Mouse (Mus musculus): ENCODE results near the gene Tubb4b. TPM values are rescaled to one million over a fixed set of nuclear protein-coding genes. Genes with fewer than 3 reads are reported as not detected.

Gene Tubb4b
- polyA plus RNA-seq, 1 experiment from 2014 or later = 512 TPM

- 0 out of 2 replicates have a peak, but pooled peaks cover 4% of the 10 kb centered on the region for H3K4me1 ChIP-seq (ENCODE audit: control insufficient read depth, insufficient read depth, low read length)
- H3K4me2 ChIP-seq (replicated peaks; ENCODE audit: low read depth, low read length) = no peak overlapping the region
- H3K9me3 ChIP-seq (ENCODE audit: control insufficient read depth, low read depth, low read length) = no peaks in the 10 kb centered on the region
- no peaks in the 10 kb centered on the region for H3K36me3 ChIP-seq (ENCODE audit: control insufficient read depth, insufficient read depth, low read length)
- ATAC-seq (ENCODE audit: insufficient number of reproducible peaks, insufficient read depth, low FRiP score, low read depth) = no peak
- H3K27ac ChIP-seq (ENCODE audit: low read length) = no peak overlapping the region
- no peak overlapping the region for H3K4me3 ChIP-seq (ENCODE audit: low read depth, low read length)
- H3K27me3 ChIP-seq (ENCODE audit: control insufficient read depth, insufficient read depth, low read length) = no peaks in the 10 kb centered on the region
- 78% methylated on average over 4 of the region's 4 CpGs for WGBS
- H3K9ac ChIP-seq (replicated peaks; ENCODE audit: low read depth, low read length) = no peak overlapping the region
Observed at GRCm38 (mm10) chr2:25233421-25233820, 8.9 kb upstream of the Tubb4b start.

DNA sequence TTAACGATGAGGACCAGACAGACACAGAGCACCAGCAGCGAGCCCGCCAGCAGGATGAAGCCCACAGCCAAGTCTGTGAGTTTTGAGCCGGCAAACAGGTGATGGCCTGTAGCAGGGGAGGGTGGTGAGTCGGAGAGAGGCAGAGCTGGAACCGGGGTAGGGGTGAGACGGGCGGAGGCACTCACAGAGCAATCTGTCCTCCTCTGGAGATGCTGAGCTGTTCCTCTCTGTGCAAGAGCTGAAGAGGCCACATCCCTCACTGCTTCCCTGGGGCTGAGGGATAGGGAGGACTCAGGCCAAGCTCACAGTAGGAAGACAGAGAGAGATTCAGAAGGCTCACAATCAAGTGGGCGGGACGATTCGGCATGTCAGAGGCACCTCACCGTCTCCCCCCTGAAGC, 6.5 kb upstream of the Tubb4b start:
- no peak overlapping the region for H3K4me2 ChIP-seq (replicated peaks; ENCODE audit: low read depth, low read length)
- no peak overlapping the region for H3K9ac ChIP-seq (replicated peaks; ENCODE audit: low read depth, low read length)
- H3K4me1 ChIP-seq (ENCODE audit: control insufficient read depth, insufficient read depth, low read length) = no peaks in the 10 kb centered on the region
- H3K27ac ChIP-seq (ENCODE audit: low read length) = no peak overlapping the region
- no peaks in the 10 kb centered on the region for H3K9me3 ChIP-seq (ENCODE audit: control insufficient read depth, low read depth, low read length)
- WGBS = 57% methylated on average over 12 of the region's 12 CpGs
- no peaks in the 10 kb centered on the region for H3K36me3 ChIP-seq (ENCODE audit: control insufficient read depth, insufficient read depth, low read length)
- no peaks in the 10 kb centered on the region for H3K27me3 ChIP-seq (ENCODE audit: control insufficient read depth, insufficient read depth, low read length)
- H3K4me3 ChIP-seq (ENCODE audit: low read depth, low read length) = no peak overlapping the region
- no peak for ATAC-seq (ENCODE audit: insufficient number of reproducible peaks, insufficient read depth, low FRiP score, low read depth)

GRCm38 (mm10) chr2:25230581-25230980, 6.1 kb upstream of the Tubb4b start:
- WGBS = 95% methylated on average over 7 of the region's 7 CpGs
- peaks cover 4% of the 10 kb centered on the region; the same call in 1 of the 2 replicates for H3K4me1 ChIP-seq (ENCODE audit: control insufficient read depth, insufficient read depth, low read length)

DNA sequence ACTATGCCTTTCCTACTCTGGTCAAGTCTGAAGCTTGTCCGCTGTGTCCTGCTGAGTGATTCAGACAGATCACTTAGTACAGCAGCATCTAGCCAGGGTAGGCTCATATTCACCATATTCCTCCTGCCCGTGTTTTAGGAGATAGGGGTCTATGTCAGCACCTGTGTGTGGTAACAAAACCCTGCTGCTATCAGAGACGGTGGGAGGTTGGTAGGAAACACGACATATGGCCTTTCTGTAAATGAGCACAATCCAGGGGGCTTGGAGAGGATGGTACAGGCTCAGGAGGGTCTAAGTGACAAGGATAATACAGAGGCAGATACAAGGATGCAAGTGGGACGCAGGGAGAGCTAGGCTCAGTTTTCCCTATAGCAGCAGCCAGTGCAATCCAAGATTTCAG, 5.1 kb upstream of the Tubb4b start:
- H3K9ac ChIP-seq (replicated peaks; ENCODE audit: low read depth, low read length) = no peak overlapping the region
- H3K36me3 ChIP-seq (ENCODE audit: control insufficient read depth, insufficient read depth, low read length) = no peaks in the 10 kb centered on the region
- H3K27ac ChIP-seq (ENCODE audit: low read length) = no peak overlapping the region
- H3K4me1 ChIP-seq (ENCODE audit: control insufficient read depth, insufficient read depth, low read length) = peaks cover 5% of the 10 kb centered on the region; the same call in 1 of the 2 replicates
- H3K9me3 ChIP-seq (ENCODE audit: control insufficient read depth, low read depth, low read length) = no peaks in the 10 kb centered on the region
- no peak overlapping the region for H3K4me3 ChIP-seq (ENCODE audit: low read depth, low read length)
- H3K4me2 ChIP-seq (replicated peaks; ENCODE audit: low read depth, low read length) = no peak overlapping the region
- no peaks in the 10 kb centered on the region for H3K27me3 ChIP-seq (ENCODE audit: control insufficient read depth, insufficient read depth, low read length)
- ATAC-seq (ENCODE audit: insufficient number of reproducible peaks, insufficient read depth, low FRiP score, low read depth) = no peak
- 83% methylated on average over 5 of the region's 5 CpGs for WGBS

More at GRCm38 (mm10) chr2:25230581-25230980, 6.1 kb upstream of the Tubb4b start:
- H3K9ac ChIP-seq (replicated peaks; ENCODE audit: low read depth, low read length) = no peak overlapping the region
- ATAC-seq (ENCODE audit: insufficient number of reproducible peaks, insufficient read depth, low FRiP score, low read depth) = no peak
- H3K4me3 ChIP-seq (ENCODE audit: low read depth, low read length) = no peak overlapping the region
- H3K27me3 ChIP-seq (ENCODE audit: control insufficient read depth, insufficient read depth, low read length) = no peaks in the 10 kb centered on the region
- no peak overlapping the region for H3K27ac ChIP-seq (ENCODE audit: low read length)
- no peaks in the 10 kb centered on the region for H3K9me3 ChIP-seq (ENCODE audit: control insufficient read depth, low read depth, low read length)
- no peak overlapping the region for H3K4me2 ChIP-seq (replicated peaks; ENCODE audit: low read depth, low read length)
- no peaks in the 10 kb centered on the region for H3K36me3 ChIP-seq (ENCODE audit: control insufficient read depth, insufficient read depth, low read length)

- no peak overlapping the region for H3K4me3 ChIP-seq (ENCODE audit: low read depth, low read length)
- H3K27ac ChIP-seq (ENCODE audit: low read length) = no peak overlapping the region
- no peaks in the 10 kb centered on the region for H3K9me3 ChIP-seq (ENCODE audit: control insufficient read depth, low read depth, low read length)
- no peaks in the 10 kb centered on the region for H3K27me3 ChIP-seq (ENCODE audit: control insufficient read depth, insufficient read depth, low read length)
- no peaks in the 10 kb centered on the region for H3K36me3 ChIP-seq (ENCODE audit: control insufficient read depth, insufficient read depth, low read length)
- H3K4me1 ChIP-seq (ENCODE audit: control insufficient read depth, insufficient read depth, low read length) = peaks cover 5% of the 10 kb centered on the region; the same call in 1 of the 2 replicates
- no peak overlapping the region for H3K9ac ChIP-seq (replicated peaks; ENCODE audit: low read depth, low read length)
- WGBS = 73% methylated on average over 6 of the region's 6 CpGs
- no peak for ATAC-seq (ENCODE audit: insufficient number of reproducible peaks, insufficient read depth, low FRiP score, low read depth)
- H3K4me2 ChIP-seq (replicated peaks; ENCODE audit: low read depth, low read length) = no peak overlapping the region; the same call in 1 of the 2 replicates
Observed at GRCm38 (mm10) chr2:25228995-25229530, 4.6 kb upstream of the Tubb4b start.

- peaks cover 6% of the 10 kb centered on the region; the same call in 1 of the 2 replicates for H3K4me1 ChIP-seq (ENCODE audit: control insufficient read depth, insufficient read depth, low read length)
- H3K36me3 ChIP-seq (ENCODE audit: control insufficient read depth, insufficient read depth, low read length) = no peaks in the 10 kb centered on the region
- peak overlapping the region; percentile 23 for H3K4me2 ChIP-seq (replicated peaks; ENCODE audit: low read depth, low read length)
- H3K9me3 ChIP-seq (ENCODE audit: control insufficient read depth, low read depth, low read length) = no peaks in the 10 kb centered on the region
- under 1% methylated on average over 7 of the region's 7 CpGs for WGBS
- peak overlapping the region; percentile 9; the same call in 1 of the 2 replicates for H3K4me3 ChIP-seq (ENCODE audit: low read depth, low read length)
- H3K9ac ChIP-seq (replicated peaks; ENCODE audit: low read depth, low read length) = no peak overlapping the region
- no peaks in the 10 kb centered on the region for H3K27me3 ChIP-seq (ENCODE audit: control insufficient read depth, insufficient read depth, low read length)
- no peak overlapping the region for H3K27ac ChIP-seq (ENCODE audit: low read length)
- ATAC-seq (ENCODE audit: insufficient number of reproducible peaks, insufficient read depth, low FRiP score, low read depth) = no peak
Observed at GRCm38 (mm10) chr2:25228431-25228889, 4.0 kb upstream of the Tubb4b start.

DNA sequence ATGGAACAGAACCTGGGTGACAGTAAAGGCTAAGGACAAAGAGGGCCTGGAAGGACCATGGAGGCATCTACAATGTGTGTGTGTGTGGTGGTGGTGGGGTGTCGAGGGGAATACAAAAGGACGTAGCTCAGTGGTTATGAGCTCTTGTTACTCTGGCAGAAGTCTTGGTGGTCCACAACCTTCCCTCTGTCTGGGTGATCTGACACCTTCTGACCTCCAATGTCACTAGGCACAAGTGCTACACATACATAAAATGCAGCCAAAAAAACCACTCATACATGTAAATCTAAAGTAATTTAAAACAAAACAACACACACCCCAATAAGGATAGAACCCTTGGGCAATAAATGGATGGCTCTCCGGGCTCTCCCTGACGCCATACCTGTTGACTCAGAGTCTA, 2.9 kb upstream of the Tubb4b start:
- no peak overlapping the region for H3K4me3 ChIP-seq (ENCODE audit: low read depth, low read length)
- no peak for ATAC-seq (ENCODE audit: insufficient number of reproducible peaks, insufficient read depth, low FRiP score, low read depth)
- no peaks in the 10 kb centered on the region for H3K27me3 ChIP-seq (ENCODE audit: control insufficient read depth, insufficient read depth, low read length)
- WGBS = 96% methylated on average over 4 of the region's 4 CpGs
- H3K36me3 ChIP-seq (ENCODE audit: control insufficient read depth, insufficient read depth, low read length) = no peaks in the 10 kb centered on the region
- no peak overlapping the region for H3K4me2 ChIP-seq (replicated peaks; ENCODE audit: low read depth, low read length)
- peaks cover 8% of the 10 kb centered on the region; the same call in 1 of the 2 replicates for H3K4me1 ChIP-seq (ENCODE audit: control insufficient read depth, insufficient read depth, low read length)
- H3K9me3 ChIP-seq (ENCODE audit: control insufficient read depth, low read depth, low read length) = no peaks in the 10 kb centered on the region
- no peak overlapping the region for H3K9ac ChIP-seq (replicated peaks; ENCODE audit: low read depth, low read length)
- no peak overlapping the region for H3K27ac ChIP-seq (ENCODE audit: low read length)

- no peak overlapping the region for H3K4me3 ChIP-seq (ENCODE audit: low read depth, low read length)
- WGBS = 87% methylated on average over 5 of the region's 5 CpGs
Observed at GRCm38 (mm10) chr2:25226864-25227263, 2.4 kb upstream of the Tubb4b start.

More at GRCm38 (mm10) chr2:25226864-25227263, 2.4 kb upstream of the Tubb4b start:
- H3K4me1 ChIP-seq (ENCODE audit: control insufficient read depth, insufficient read depth, low read length) = peaks cover 8% of the 10 kb centered on the region; the same call in 1 of the 2 replicates
- H3K27me3 ChIP-seq (ENCODE audit: control insufficient read depth, insufficient read depth, low read length) = no peaks in the 10 kb centered on the region
- no peaks in the 10 kb centered on the region for H3K9me3 ChIP-seq (ENCODE audit: control insufficient read depth, low read depth, low read length)
- 0 out of 2 replicates have a peak overlapping the region, but pooled peaks have one; percentile 3 for H3K27ac ChIP-seq (ENCODE audit: low read length)
- no peak overlapping the region for H3K4me2 ChIP-seq (replicated peaks; ENCODE audit: low read depth, low read length)
- no peak for ATAC-seq (ENCODE audit: insufficient number of reproducible peaks, insufficient read depth, low FRiP score, low read depth)
- H3K9ac ChIP-seq (replicated peaks; ENCODE audit: low read depth, low read length) = no peak overlapping the region
- peaks cover 1% of the 10 kb centered on the region; the same call in 1 of the 2 replicates for H3K36me3 ChIP-seq (ENCODE audit: control insufficient read depth, insufficient read depth, low read length)
